Mouse (Mus musculus) retina, postnatal 7 days (tissue): ENCODE data around the gene Ghrh.

Experiments used
- DNase-seq: peaks from one replicate; pipeline ENCODE4 v3.0.0-alpha.2; 2012; ENCODE audit warnings: low read depth, low spot score

The Ghrh gene

DNA sequence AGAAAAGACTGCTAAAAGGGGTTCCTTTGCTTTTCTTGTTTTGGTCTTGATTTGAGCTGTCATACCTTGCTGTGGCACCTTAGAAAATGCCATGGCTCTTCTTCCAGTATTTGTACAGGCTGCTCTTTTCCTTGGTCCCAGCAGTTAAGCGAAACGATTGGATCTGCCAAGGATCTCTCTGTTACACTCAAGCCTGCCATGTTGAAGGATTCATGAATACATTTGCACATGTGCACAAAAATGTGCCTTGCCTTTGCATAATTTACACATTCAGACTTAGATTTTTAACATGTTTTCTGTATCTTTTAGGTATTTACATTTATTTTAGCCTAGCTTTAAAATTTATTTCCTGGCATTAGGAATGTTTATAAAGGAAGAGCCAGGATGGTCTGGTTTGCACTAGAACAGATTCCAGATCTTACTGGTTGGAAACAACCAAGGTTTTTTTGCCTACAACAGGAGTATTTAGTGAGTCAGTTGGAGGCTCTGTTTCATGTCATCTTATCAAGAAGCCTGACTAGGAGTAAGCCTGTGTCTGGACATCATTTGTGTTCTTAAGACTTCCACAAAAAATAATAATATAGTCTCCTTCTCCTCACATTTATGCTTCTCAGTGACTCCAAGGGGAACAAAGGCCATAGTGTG is 38.9 kb downstream of the Ghrh start:
- DNase-seq: no peak

GRCm38 (mm10) chr2:157307715-157308265 is 39.5 kb downstream of the Ghrh start:
- no peak for DNase-seq

GRCm38 (mm10) chr2:157306091-157307032 is 40.9 kb downstream of the Ghrh start:
- DNase-seq: no peak

DNA sequence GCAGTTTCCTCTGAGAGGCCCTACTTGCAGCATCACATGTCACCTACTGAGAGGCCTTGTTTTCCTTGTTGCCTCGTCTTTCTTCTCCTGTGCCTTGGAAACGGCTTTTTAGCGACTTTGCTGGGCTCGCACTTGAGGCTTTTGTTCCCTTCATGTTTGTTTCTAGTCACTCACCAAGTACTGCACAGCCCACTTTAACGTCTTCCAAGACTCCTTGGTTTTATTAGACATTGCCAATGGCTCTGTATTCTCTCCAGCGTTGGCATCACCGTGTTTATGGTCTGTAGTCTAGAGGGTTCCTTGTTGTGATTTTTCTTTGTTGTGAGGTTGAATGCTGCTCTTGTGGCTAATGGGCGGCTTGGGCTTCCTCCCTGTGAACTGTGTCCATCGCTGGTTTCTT is 44.2 kb downstream of the Ghrh start:
- no peak for DNase-seq

- no peak for DNase-seq
Measured at GRCm38 (mm10) chr2:157300051-157300450, 47.3 kb downstream of the Ghrh start.

DNA sequence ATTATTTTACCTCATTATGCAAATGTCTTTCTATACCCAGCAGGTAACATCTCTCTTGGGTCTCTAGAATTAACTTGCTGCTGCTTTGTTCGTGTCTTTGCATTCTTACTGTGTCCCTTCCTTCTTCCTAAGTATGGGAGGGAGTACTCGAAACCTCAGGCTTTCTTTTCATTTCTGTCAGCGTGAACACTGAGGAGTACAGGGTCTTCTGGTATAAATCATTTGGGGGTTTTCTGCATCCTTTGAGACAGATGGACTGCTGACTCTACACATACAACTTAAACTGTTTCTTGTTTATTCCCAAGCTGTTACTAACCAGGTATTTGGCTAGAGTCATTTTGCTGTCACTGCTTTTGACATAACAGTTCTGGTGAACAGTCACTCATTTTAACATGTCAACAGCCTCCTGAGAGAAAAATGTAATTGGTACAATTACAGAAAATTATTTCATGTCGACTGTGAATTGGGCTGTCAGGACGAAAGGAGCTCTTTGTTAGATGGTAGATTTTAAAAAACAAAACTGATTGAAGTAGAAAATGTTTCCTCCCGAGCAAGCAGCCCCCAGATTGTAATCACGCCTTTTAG is 51.1 kb downstream of the Ghrh start:
- no peak for DNase-seq

DNA sequence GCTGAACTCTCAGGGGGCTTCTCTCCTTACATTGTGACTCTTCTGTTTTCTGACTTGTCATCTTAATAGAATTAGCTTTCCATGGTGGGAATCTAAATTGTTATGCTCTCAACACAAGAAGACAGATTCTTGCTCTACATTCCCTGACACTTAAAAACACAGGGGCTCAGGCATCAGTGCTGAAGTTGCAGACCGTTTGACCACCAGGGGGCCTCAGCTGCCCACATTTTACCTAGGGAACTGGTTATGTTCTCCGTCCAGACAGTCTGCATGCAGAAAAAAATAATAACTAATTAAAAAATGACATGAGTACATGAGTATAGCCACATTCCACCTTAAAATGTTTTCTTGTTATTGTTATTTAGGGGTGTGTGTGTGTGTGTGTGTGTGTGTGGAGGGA is 55.2 kb downstream of the Ghrh start:
- peak; percentile 52 for DNase-seq

DNA sequence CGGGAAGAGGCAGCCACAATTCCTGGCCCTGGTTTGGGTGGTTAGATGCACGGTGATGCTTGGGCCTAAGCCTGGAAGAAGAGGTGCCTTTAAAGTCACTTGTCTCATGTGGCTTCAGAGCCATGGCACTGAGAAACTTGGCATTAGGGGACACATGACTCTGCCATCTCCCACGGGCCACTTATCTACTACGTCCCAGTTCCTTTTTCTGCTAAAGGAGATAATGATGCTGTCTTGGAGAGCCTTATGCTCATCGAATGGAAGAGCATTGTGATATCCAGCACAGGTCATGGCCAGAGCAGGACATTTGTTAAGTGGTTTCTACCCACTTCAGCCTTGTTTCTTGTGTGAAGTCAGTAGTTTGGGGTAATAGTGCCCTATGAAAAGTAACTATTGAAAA is 58.3 kb downstream of the Ghrh start:
- no peak for DNase-seq

GRCm38 (mm10) chr2:157287542-157287941 is 59.8 kb downstream of the Ghrh start:
- peak; percentile 41 for DNase-seq

DNA sequence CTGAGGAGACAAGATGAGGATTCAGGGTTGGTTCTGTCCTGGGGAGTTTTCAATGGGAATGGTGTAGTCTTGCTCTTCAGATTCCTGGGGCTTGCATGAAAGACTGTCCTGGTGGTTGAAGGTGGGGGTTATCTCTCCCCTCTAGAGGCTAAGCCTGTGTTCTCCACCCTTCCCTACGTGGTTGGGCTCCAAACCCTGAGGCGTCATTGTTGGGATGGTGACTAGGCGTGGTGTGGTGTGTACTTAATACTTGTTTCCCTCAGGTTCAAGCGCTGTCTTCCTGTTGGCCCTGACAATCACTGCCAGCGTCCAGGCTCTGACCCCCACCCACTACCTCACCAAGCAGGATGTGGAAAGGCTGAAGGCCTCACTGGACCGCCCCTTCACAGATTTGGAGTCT is 64.0 kb downstream of the Ghrh start:
- DNase-seq: no peak
